In the genomic region with DNA sequence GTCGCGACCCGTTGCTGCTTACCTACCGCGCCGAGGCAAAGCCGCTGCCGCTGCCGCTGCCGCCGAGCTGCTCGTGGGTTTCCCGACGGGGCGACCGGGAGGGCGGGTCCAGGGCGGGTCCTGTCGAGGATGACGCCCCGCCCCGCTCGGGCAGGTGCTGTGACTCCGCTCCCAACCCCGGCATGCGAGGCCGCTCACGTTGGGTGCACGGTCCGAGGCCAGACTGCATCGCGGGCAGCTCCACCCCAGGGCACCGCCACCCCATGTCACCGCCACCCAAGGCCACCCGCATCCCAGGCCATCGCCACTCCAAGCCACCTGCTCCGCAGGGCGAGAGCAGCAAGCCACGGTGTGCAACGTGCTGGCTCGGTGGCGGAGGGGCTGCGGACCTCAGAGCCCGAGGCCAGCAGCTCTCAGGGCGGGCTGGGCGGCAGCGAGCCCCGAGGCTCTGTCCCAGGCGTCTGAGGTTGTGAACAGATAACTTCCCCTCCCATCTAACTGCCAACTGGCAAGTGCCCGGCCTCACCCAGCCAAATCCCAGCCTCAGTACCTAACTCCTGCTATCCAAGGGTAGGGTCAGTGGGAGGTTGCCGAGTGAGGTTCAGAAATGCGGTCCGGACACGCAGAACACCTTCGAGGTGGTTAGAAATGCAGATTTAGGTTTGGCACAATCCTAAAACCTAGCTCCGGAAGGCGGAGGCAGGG, we compare ENCODE assay signal across 8 mouse cellular contexts. TPM values are rescaled to one million over a fixed set of nuclear protein-coding genes. Genes with fewer than 3 reads are reported as not detected.
DNase-seq lines count a peak whose midpoint lies in the region; ATAC-seq and TF ChIP-seq lines count a peak whose summit lies in the region.

Gene Galnt6 (minus strand): TSS at position 96 of the 705 bp plus-strand sequence.

- no peak for ATAC-seq in heart, embryonic 11.5 days (replicated peaks; ENCODE audit: insufficient number of reproducible peaks, low FRiP score, low TSS enrichment)
- no peak for ATAC-seq in forebrain, embryonic 16.5 days
- ATAC-seq in limb, embryonic 15.5 days (ENCODE audit: insufficient number of reproducible peaks, low FRiP score, low TSS enrichment, low read depth): no peak
- ATAC-seq in midbrain, embryonic 15.5 days (replicated peaks): no peak

- DNase-seq in heart, postnatal 25 days (ENCODE audit: low spot score): no peak
- peak; percentile 28 for DNase-seq in adrenal gland, adult 2 months
- no peak for DNase-seq in cerebellum, postnatal 4 days (ENCODE audit: low spot score in 2 of 2)

- H3K27me3 ChIP-seq in heart, embryonic 11.5 days (ENCODE audit: control insufficient read depth, insufficient read depth, low read length): peaks cover 48% of the 10 kb centered on the region
- H3K27me3 ChIP-seq in forebrain, embryonic 16.5 days (replicated peaks; ENCODE audit: control insufficient read depth, insufficient read depth, low read length): peaks cover 22% of the 10 kb centered on the region
- H3K27me3 ChIP-seq in limb, embryonic 15.5 days: peaks cover 49% of the 10 kb centered on the region
- H3K27me3 ChIP-seq in midbrain, embryonic 15.5 days (replicated peaks): peaks cover 41% of the 10 kb centered on the region
- no peaks in the 10 kb centered on the region for H3K27me3 ChIP-seq in testis, adult 2 months (ENCODE audit: control insufficient read depth, insufficient read depth, low read length)

- TF ChIP-seq CTCF in testis, adult 2 months (IDR thresholded peaks at IDR 0.05; ENCODE audit: control insufficient read depth, insufficient read depth, insufficient replicate concordance, low read depth, low read length): no peak

- no peaks in the 10 kb centered on the region for H3K36me3 ChIP-seq in heart, embryonic 11.5 days (ENCODE audit: control insufficient read depth, insufficient read depth, low read length)
- no peaks in the 10 kb centered on the region for H3K36me3 ChIP-seq in forebrain, embryonic 16.5 days (ENCODE audit: control insufficient read depth, insufficient read depth)
- H3K36me3 ChIP-seq in limb, embryonic 15.5 days: no peaks in the 10 kb centered on the region
- no peaks in the 10 kb centered on the region for H3K36me3 ChIP-seq in midbrain, embryonic 15.5 days (replicated peaks)
- H3K36me3 ChIP-seq in testis, adult 2 months (ENCODE audit: control insufficient read depth, insufficient read depth, low read length): no peaks in the 10 kb centered on the region

- 6% methylated on average over 56 of the region's 57 CpGs for WGBS in heart, embryonic 11.5 days (ENCODE audit: insufficient replicate concordance)
- 6% methylated on average over 47 of the region's 57 CpGs for WGBS in forebrain, embryonic 16.5 days
- 6% methylated on average over 48 of the region's 57 CpGs for WGBS in limb, embryonic 15.5 days
- WGBS in midbrain, embryonic 15.5 days: 6% methylated on average over 44 of the region's 57 CpGs

- peaks cover 7% of the 10 kb centered on the region; the same call in 1 of the 2 replicates for H3K4me1 ChIP-seq in heart, embryonic 11.5 days (ENCODE audit: control insufficient read depth, insufficient read depth, low read length)
- H3K4me1 ChIP-seq in forebrain, embryonic 16.5 days (replicated peaks; ENCODE audit: control insufficient read depth, insufficient read depth, low read length): peaks cover 9% of the 10 kb centered on the region
- H3K4me1 ChIP-seq in limb, embryonic 15.5 days: peaks cover 13% of the 10 kb centered on the region
- peaks cover 8% of the 10 kb centered on the region for H3K4me1 ChIP-seq in midbrain, embryonic 15.5 days
- peaks cover 16% of the 10 kb centered on the region for H3K4me1 ChIP-seq in testis, adult 2 months (ENCODE audit: control insufficient read depth, insufficient read depth, low read length)

- H3K4me2 ChIP-seq in heart, embryonic 11.5 days: peak within 1 kb of the TSS; percentile 61
- H3K4me2 ChIP-seq in forebrain, embryonic 16.5 days (ENCODE audit: low read length): peak within 1 kb of the TSS; percentile 51
- peak within 1 kb of the TSS; percentile 59 for H3K4me2 ChIP-seq in limb, embryonic 15.5 days
- peak within 1 kb of the TSS; percentile 54 for H3K4me2 ChIP-seq in midbrain, embryonic 15.5 days

- no peak within 1 kb of the TSS for H3K9ac ChIP-seq in heart, embryonic 11.5 days (ENCODE audit: low read depth, low read length)
- no peak within 1 kb of the TSS; the same call in 1 of the 2 replicates for H3K9ac ChIP-seq in forebrain, embryonic 16.5 days (replicated peaks; ENCODE audit: low read depth, low read length)
- no peak within 1 kb of the TSS for H3K9ac ChIP-seq in limb, embryonic 15.5 days
- peak within 1 kb of the TSS; percentile 12; the same call in 1 of the 2 replicates for H3K9ac ChIP-seq in midbrain, embryonic 15.5 days

- intact Hi-C loops in heart, postnatal 25 days (cut with DNase I): no loop called here

- no peak within 1 kb of the TSS for H3K27ac ChIP-seq in heart, embryonic 11.5 days (ENCODE audit: low read depth, low read length)
- no peak within 1 kb of the TSS for H3K27ac ChIP-seq in forebrain, embryonic 16.5 days (ENCODE audit: low read length)
- H3K27ac ChIP-seq in limb, embryonic 15.5 days: peak within 1 kb of the TSS; percentile 27; the same call in 1 of the 2 replicates
- H3K27ac ChIP-seq in midbrain, embryonic 15.5 days: no peak within 1 kb of the TSS
- no peak within 1 kb of the TSS for H3K27ac ChIP-seq in testis, adult 2 months (ENCODE audit: control insufficient read depth, insufficient read depth, low read depth, low read length)

- peak within 1 kb of the TSS; percentile 35 for H3K4me3 ChIP-seq in heart, embryonic 11.5 days (ENCODE audit: low read depth, low read length)
- peak within 1 kb of the TSS; percentile 43 for H3K4me3 ChIP-seq in forebrain, embryonic 16.5 days (replicated peaks; ENCODE audit: low read length)
- H3K4me3 ChIP-seq in limb, embryonic 15.5 days: peak within 1 kb of the TSS; percentile 38
- H3K4me3 ChIP-seq in midbrain, embryonic 15.5 days: peak within 1 kb of the TSS; percentile 35
- H3K4me3 ChIP-seq in testis, adult 2 months (ENCODE audit: control insufficient read depth, low read depth, low read length): peak within 1 kb of the TSS; percentile 60

- no peaks in the 10 kb centered on the region for H3K9me3 ChIP-seq in heart, embryonic 11.5 days (replicated peaks; ENCODE audit: control insufficient read depth, low read length)
- H3K9me3 ChIP-seq in forebrain, embryonic 16.5 days (ENCODE audit: control insufficient read depth, low read length): no peaks in the 10 kb centered on the region
- no peaks in the 10 kb centered on the region for H3K9me3 ChIP-seq in limb, embryonic 15.5 days
- no peaks in the 10 kb centered on the region for H3K9me3 ChIP-seq in midbrain, embryonic 15.5 days

- 0 out of 2 replicates have a peak, but pooled peaks have one; percentile 6 for TF ChIP-seq POLR2A in testis, adult 2 months (IDR thresholded peaks at IDR 0.05; ENCODE audit: control insufficient read depth, low read depth, low read length)

RNA-seq across cellular contexts. Expression of gene Galnt6, which starts in this region (rescaled TPM):
- polyA plus RNA-seq in heart, embryonic 11.5 days (2014; fragmentation: Nextera tagmentation; extraction: Ambion mirVana): 0.11 and 0.17 TPM in 2 replicates
- 1 to 10 TPM in 1 of 2 experiments, under 1 TPM in 1; 0.99 to 1.2 TPM for total RNA-seq in heart, postnatal 25 days (2021)
- 1 to 10 TPM; 5.1 to 7.6 TPM for total RNA-seq in adrenal gland, adult 2 months (2021)
- polyA plus RNA-seq in adrenal gland, adult 2 months (2012; rRNA removed): 1.2 and 1.3 TPM in 2 replicates
- polyA plus RNA-seq in forebrain, embryonic 16.5 days (2015; fragmentation: Nextera tagmentation; extraction: Ambion mirVana): 0.34 and 0.39 TPM in 2 replicates
- 6.3 and 7.3 TPM in 2 replicates for polyA plus RNA-seq in limb, embryonic 15.5 days (2015; fragmentation: Nextera tagmentation; extraction: Ambion mirVana)
- 0.11 and 0.22 TPM in 2 replicates for polyA plus RNA-seq in midbrain, embryonic 15.5 days (2015; fragmentation: Nextera tagmentation; extraction: Ambion mirVana)
- polyA plus RNA-seq in testis, adult 2 months (2012; rRNA removed): 0.67 and 0.78 TPM in 2 replicates
